Mouse (Mus musculus) layer of hippocampus, adult 2 months (tissue): ENCODE data around the gene Fam131a. TPM values are rescaled to one million over a fixed set of nuclear protein-coding genes. Genes with fewer than 3 reads are reported as not detected.

Experiments used
- DNase-seq, 2 experiments: peaks; one replicate each; pipeline ENCODE4 v3.0.0; 2022; ENCODE audit warnings: low spot score in 2 of 2
- H3K27ac ChIP-seq: fragments of 200-600 bp; 2 replicates; pipeline ENCODE4 v1.8.1; 2022
- H3K4me3 ChIP-seq: fragments of 200-600 bp; 2 replicates; pipeline ENCODE4 v1.8.1; 2022; ENCODE audit warnings: mild to moderate bottlenecking
- CTCF ChIP-seq: fragments of 200-600 bp; conservative IDR thresholded peaks from 2 replicates; pipeline ENCODE4 v1.8.1; 2022; ENCODE audit warnings: antibody characterized with exemption, mild to moderate bottlenecking, moderate library complexity
- total RNA-seq, 2 experiments: library from RNA; stranded (reverse); gene quantifications; 2 replicates each; pipeline ENCODE4 v1.2.3; 2021

Fam131a gene
- total RNA-seq, 2 experiments from 2014 or later, result 450 to 457 TPM

DNA sequence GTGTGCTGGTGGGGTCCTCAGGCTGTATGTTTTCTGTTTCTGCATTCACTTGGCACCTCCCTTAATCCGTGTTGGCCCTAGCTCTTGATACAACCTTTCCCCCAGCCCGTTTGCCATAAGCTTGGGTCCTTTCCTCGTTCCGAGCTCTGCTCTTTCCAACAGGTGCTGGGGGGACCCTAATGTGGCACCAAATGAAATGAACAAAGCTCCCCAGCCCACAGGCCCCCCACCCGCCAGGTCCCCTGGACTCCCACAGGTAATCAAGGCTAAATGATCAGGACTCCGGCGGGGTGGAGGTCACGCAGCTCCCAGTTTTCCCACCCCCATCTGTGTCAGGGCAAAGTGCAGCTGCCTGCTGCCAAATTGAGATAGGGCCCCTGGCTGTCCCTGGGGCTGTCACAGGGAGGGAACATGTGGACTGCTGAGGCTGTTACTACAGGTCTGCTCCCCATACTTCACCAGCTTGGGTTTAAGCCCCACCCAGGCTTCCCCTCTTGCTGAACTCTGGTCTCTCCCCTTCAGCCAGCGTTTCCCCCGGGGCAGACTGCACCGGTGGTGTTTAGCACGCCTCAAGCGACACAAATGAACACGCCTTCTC is 19.2 kb upstream of the Fam131a start:
- Histone ChIP-seq H3K4me3 (peak overlapping the region; percentile 84), H3K27ac (peak overlapping the region; percentile 86)
- DNase-seq, result no peak
- no peak for TF ChIP-seq CTCF

DNA sequence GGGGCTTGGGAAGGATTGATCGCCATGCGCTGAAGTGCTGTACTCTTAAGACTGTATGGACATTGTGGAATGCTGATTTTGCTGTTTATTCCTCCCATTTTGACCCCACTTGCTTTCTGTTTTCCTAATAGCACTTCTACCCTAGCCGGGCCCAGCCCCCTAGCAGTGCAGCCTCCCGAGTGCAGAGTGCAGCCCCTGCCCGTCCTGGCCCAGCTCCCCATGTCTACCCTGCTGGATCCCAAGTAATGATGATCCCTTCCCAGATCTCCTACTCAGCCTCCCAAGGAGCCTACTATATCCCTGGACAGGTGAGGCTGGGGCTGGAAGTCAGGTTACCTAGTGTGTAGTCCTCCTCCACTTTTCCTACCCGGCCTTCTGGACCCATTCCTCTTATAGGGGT is 17.8 kb upstream of the Fam131a start:
- no peak for TF ChIP-seq CTCF
- DNase-seq, result no peak
- Histone ChIP-seq H3K4me3 (no peak overlapping the region), H3K27ac (no peak overlapping the region)

DNA sequence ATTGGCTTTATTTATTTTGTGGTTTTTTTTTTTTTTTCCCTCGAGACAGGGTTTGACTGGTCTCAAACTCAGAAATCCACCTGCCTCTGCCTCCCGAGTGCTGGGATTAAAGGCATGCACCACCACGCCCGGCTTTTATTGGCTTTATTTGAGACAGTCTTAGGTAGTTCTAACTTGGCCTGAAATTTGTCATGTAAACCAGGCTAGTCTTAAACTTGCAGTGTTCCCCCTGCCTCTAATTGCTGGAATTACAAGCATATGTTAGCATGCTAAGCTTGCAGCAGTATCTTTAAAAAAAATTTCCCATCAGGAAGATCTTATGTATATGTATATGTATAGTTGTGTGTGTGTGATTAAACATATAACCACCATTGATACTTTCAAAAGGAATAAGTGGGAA is 16.3 kb upstream of the Fam131a start:
- H3K27ac ChIP-seq, result no peak overlapping the region
- peak; percentile 27; the same call in 1 of the 2 replicates for TF ChIP-seq CTCF
- H3K4me3 ChIP-seq, result no peak overlapping the region
- DNase-seq, result no peak

DNA sequence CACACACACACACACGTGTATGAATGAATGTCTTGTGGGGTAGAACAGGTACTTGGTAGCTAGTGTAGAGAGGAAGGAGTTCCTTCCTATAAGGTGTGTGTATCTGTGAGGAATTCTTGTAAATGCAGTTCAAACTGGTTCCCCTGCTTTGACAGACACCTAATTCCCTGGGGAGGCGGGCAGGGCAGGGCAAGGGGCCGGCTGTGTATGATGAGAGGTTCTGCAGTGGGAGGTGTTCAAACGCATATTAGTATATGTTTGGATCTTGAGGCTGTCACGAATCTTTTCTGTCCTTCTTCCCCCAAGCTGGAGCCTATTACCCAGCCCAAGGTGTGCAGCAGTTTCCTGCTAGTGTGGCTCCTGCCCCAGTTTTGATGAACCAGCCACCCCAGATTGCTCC is 15.7 kb upstream of the Fam131a start:
- no peak for TF ChIP-seq CTCF
- H3K4me3 ChIP-seq, result no peak overlapping the region
- peak overlapping the region; percentile 56 for H3K27ac ChIP-seq
- DNase-seq, result no peak

DNA sequence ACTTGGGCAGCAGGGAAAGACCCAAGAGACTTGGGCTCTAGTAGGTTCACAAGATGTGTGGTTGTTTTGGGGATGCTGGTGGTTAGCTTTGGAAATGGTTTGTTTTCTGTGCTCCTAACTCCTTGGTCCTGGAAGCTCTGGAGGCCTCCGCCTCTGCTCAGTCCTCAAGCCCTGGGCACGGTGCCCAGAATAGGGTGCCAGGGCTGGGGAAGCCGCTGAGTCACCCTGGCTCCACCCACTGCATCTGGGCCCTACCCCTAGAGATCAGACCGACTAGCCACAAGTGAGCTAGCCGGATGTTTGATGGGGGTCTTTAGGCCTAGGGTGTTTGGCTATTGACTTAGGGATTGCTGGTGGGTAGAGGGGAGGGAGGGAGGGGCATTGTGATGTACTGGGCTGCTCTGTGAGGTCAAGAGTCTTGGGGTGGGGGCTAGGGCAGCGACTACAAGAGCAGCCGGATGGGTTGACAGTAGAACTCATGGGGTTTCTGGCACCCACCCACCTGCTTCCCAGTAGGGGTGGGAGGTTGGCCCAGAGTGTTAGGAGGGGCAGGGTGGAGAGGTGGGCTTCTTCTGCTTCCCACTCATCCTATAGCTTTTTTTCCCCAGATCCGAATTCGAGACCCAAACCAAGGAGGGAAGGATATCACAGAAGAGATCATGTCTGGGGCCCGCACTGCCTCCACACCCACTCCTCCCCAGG is 14.9 kb upstream of the Fam131a start:
- peak overlapping the region; percentile 56 for H3K27ac ChIP-seq
- no peak for TF ChIP-seq CTCF
- H3K4me3 ChIP-seq, result no peak overlapping the region
- DNase-seq, result peak; percentile 70 to 81

DNA sequence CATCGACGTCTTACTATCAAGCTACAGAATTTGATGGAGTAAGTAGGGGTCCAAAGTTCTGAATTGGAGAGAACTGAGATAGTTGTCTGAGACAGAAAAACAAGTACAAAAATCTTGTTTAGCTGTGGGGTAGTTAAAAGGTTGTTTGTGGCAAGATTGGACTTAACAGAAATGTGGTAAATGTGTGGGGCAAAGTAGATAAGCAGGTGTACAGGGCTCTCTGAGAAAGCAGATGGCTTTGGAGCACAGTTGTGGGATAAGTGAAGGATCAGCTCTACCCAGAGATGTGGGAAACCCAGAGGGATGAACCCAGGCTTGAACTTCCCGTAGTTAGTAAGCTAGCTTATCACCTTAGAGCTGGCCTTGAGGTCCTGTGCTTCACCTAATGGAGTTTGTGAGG is 2.3 kb upstream of the Fam131a start:
- TF ChIP-seq CTCF, result no peak
- no peak for DNase-seq

DNA sequence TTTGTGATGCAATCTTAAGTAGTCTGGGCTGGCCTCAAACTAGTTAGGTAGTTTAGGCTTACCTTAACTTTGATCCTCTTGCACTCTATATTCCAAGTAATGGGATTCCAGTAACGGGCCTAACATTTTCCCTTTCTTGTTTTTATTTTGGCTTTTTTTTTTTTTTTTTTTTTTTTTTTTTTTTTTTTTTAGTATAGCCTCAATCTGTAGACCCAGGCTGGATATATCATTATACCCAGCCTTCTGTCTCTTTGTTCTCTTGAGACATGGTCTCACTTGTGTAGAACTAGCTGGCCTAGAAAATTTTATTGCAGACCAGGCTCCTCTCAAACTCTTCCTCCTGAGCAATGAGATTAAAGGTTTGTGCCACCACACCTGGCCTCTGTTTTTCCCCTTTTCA is 1.4 kb upstream of the Fam131a start:
- Histone ChIP-seq H3K27ac (peak overlapping the region; percentile 98; the same call in 1 of the 2 replicates), H3K4me3 (no peak overlapping the region)
- DNase-seq, result no peak
- no peak for TF ChIP-seq CTCF

More for the DNA sequence above, 2.3 kb upstream of the Fam131a start:
- H3K4me3 ChIP-seq, result no peak overlapping the region
- no peak overlapping the region for H3K27ac ChIP-seq

DNA sequence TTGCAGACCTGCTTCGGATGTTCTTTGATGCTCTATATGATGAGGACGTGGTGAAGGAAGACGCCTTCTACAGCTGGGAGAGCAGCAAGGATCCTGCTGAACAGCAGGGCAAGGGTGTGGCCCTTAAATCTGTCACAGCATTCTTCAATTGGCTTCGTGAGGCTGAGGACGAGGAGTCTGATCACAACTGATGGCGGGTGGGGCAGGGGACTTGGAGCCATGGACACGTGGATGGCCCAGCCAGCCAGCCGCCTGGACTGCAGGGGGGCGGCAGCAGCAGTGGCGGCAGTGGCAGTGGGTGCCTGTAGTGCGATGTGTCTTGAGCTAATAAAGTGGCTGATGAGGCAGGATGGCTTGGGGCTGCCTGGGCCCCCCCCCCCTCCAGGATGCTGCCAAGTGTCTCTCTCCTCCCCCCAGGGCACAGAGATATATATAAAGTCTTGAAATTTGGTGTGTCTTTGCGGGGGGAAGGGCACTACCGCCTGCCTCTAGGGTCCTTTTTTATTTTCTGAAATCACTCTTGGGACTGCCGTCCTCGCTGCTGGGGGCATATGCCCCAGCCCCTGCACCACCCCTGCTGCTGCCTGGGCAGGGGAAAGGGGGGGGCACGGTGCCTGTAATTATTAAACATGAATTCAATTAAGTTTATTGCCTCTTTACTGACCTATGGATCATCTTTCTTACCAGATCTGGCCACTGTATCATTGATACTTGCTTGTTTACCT is 638 bp upstream of the Fam131a start:
- Histone ChIP-seq H3K27ac (peak overlapping the region; percentile 98), H3K4me3 (peak overlapping the region; percentile 79; the same call in 1 of the 2 replicates)
- no peak for DNase-seq
- no peak for TF ChIP-seq CTCF

DNA sequence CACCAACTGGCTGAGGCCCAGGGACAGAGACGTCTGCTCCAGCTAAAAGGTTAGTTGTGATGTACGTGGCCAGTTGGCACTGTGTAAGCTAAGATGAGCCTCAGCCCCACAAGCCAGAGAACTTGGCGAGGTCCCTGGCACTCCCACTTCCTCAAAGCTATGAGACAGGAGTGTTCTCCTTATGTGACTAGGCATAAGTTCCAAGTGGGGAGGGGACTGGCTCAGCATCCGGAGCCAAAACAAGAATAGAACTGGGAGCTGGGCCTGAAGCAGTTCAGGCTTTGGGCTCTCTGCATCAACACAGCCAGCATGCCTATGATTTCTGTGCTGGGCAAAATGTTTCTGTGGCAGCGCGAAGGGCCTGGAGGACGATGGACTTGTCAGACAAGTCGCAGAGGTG is 1.7 kb downstream of the Fam131a start:
- peak; percentile 75 to 89 for DNase-seq
- Histone ChIP-seq H3K27ac (peak overlapping the region; percentile 98), H3K4me3 (peak overlapping the region; percentile 79)
- no peak for TF ChIP-seq CTCF

DNA sequence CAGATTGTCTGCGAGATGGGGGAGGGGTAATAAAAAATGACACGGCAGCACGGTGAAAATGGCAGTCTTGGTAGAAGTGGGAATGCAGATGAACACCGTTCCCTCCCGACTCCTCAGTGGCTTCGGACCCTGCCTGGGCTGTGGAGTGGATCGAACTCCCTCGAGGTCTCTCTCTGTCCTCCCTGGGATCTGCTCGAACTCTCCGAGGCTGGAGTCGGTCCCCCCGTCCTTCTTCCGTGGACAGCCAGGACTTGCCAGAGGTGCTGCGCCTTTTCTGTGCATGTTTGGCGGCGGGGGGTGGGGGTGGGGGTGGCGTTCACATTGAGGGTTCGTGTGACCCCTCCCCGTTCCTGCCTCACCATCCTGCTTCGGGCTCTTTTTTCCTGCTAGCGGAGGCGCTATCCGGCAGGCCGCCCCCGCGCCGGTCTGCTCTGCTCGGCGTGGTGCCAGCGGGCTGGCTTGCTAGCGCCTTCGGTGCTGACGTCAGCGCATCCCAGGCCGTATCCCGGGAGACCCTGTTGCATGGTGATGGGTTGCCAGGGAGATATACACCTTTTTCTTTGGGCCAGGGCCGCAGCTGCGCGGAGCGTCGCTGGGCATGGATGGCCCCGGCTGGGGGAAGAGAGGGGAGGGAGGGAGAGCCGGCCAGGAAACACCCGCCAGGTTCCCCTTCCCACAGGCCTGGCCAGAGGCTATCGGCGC is 2.7 kb downstream of the Fam131a start:
- Histone ChIP-seq H3K4me3 (peak overlapping the region; percentile 79), H3K27ac (peak overlapping the region; percentile 98)
- DNase-seq, result peak; percentile 98 to 99
- no peak for TF ChIP-seq CTCF

DNA sequence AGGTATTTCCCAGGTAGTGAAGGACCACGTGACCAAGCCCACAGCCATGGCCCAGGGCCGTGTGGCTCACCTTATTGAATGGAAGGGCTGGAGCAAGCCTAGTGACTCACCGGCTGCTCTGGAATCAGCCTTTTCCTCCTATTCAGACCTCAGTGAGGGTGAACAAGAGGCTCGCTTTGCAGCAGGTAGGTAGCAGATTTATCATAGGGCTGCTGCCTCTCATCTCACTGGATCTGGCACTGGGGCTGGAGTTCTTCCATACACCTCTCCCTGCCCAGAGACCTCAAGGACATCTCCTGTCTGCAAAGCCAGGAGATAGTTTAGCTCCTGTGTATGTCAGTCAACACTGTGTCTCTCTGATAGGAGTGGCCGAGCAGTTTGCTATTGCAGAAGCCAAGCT is 6.2 kb downstream of the Fam131a start:
- DNase-seq, result no peak
- TF ChIP-seq CTCF, result no peak
- H3K27ac ChIP-seq, result peak overlapping the region; percentile 69
- H3K4me3 ChIP-seq, result peak overlapping the region; percentile 79; the same call in 1 of the 2 replicates

DNA sequence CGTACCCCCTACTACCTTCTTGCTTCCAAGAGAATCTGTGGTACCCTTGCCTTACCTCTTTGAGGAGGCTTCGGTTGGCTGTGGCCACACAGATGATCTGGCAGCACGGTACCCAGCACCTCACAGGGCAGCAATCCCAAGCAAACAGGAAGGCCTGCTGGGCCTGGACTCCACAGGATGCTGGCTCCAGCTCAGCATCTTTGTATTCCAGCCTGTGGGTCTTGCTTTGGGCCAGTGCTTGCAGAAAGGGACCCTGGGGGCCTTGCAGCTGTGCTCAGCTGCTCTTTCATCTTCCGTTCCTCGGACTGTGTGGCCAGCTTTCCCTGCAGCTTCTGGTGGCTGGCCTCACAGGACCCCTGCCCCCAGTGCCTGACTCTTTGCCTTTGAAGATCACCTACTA is 7.0 kb downstream of the Fam131a start:
- TF ChIP-seq CTCF, result no peak
- H3K4me3 ChIP-seq, result no peak overlapping the region
- peak overlapping the region; percentile 69 for H3K27ac ChIP-seq
- DNase-seq, result no peak

DNA sequence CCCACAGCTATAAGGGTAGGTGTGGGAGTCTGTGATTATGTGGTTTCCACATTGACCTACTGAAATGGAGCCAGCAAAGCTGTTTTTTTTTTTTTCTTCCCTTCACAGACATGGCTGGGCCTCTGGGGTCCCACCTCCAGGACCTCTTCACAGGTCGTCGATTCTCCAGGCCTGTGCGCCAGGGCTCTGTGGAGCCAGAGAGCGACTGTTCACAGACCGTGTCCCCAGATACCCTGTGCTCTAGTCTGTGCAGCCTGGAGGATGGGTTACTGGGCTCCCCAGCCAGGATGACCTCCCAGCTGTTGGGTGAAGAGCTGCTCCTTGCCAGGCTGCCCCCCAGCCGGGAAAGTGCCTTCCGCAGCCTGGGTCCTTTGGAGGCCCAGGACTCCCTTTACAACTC is 8.3 kb downstream of the Fam131a start:
- Histone ChIP-seq H3K27ac (peak overlapping the region; percentile 77), H3K4me3 (peak overlapping the region; percentile 17)
- no peak for TF ChIP-seq CTCF
- DNase-seq, result no peak
